Mouse (Mus musculus): ENCODE measurements around the gene Anapc16. TPM values are rescaled to one million over a fixed set of nuclear protein-coding genes. Genes with fewer than 3 reads are reported as not detected.
A peak's percentile ranks its signal among the peaks of the same experiment; 100 is the strongest.

Gene Anapc16
- 70.6 and 84.1 TPM in 2 replicates for polyA plus RNA-seq (2014; fragmentation: Nextera tagmentation; extraction: Ambion mirVana)

DNA sequence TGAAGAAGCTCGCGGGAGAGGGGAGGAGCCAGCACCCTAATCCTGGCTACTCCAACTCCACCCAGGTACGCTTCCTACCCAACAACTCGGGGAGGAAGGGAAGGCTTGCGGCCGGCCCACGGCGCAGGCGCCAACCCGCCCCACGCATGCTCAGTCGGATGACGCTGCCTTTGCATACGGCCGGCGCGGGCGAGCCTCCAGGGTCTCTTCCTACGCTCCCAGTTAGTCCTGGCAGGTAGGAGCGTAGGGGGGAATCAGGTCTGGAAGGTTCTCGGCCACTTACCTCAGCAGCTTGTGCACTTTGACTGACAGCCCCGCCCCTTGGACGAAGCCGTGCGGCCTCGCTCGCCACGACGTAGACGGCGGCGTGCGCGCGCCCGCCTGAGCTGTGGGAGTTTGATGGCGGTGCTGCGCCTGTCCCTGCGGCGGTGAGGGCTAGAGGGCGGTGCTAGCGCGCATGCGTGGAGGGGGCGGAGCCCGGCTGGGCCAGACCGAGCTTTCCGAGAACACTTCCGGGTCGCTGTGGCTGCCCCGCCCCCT, at the start of gene Anapc16, which contains the start of gene Ascc1:
Gene Anapc16 (minus strand): TSS at position 463 of the 540 bp plus-strand sequence.
Gene Ascc1 (plus strand): TSS at position 133 of the 540 bp plus-strand sequence.
- H3K4me1 ChIP-seq (ENCODE audit: control insufficient read depth, insufficient read depth, low read length): peaks cover 13% of the 10 kb centered on the region
- ATAC-seq (replicated peaks; ENCODE audit: insufficient number of reproducible peaks, low FRiP score, low TSS enrichment): peak; percentile 96
- H3K27ac ChIP-seq (ENCODE audit: low read depth, low read length): peak within 1 kb of the TSS; percentile 99
- H3K4me2 ChIP-seq: peak within 1 kb of the TSS; percentile 84
- H3K27me3 ChIP-seq (ENCODE audit: control insufficient read depth, insufficient read depth, low read length): no peaks in the 10 kb centered on the region
- H3K9ac ChIP-seq (ENCODE audit: low read depth, low read length): peak within 1 kb of the TSS; percentile 91
- under 1% methylated on average over 50 of the region's 51 CpGs for WGBS (ENCODE audit: insufficient replicate concordance)
- no peaks in the 10 kb centered on the region for H3K9me3 ChIP-seq (replicated peaks; ENCODE audit: control insufficient read depth, low read length)
- H3K36me3 ChIP-seq (ENCODE audit: control insufficient read depth, insufficient read depth, low read length): no peaks in the 10 kb centered on the region
- peak within 1 kb of the TSS; percentile 80 for H3K4me3 ChIP-seq (ENCODE audit: low read depth, low read length)

DNA sequence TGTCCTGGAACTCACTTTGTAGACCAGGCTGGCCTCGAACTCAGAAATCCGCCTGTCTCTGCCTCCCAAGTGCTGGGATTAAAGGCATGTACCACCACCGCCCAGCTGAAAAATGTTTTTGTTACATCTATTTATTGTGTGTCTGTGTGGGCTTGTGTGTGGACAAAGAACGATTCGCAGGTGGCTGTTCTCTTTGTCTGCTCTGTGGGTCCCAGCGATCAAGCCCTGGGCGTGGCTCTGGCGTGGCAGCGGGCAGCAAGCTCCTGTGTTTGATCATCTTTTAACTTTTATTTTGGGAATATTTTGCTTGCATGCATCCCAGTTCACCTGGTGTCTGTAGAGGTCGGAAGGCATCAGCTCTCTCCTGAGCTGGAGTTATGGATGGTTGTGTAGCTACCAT, 47.6 kb upstream of the Anapc16 start:
- Histone ChIP-seq H3K4me1 (ENCODE audit: control insufficient read depth, insufficient read depth, low read length) (no peaks in the 10 kb centered on the region), H3K4me2 (no peak overlapping the region), H3K27me3 (ENCODE audit: control insufficient read depth, insufficient read depth, low read length) (no peaks in the 10 kb centered on the region), H3K36me3 (ENCODE audit: control insufficient read depth, insufficient read depth, low read length) (peaks cover 3% of the 10 kb centered on the region; the same call in 1 of the 2 replicates), H3K27ac (ENCODE audit: low read depth, low read length) (no peak overlapping the region), H3K9ac (ENCODE audit: low read depth, low read length) (no peak overlapping the region), H3K4me3 (ENCODE audit: low read depth, low read length) (no peak overlapping the region), H3K9me3 (replicated peaks; ENCODE audit: control insufficient read depth, low read length) (no peaks in the 10 kb centered on the region)
- 93% methylated on average over 10 of the region's 10 CpGs for WGBS (ENCODE audit: insufficient replicate concordance)
- no peak for ATAC-seq (replicated peaks; ENCODE audit: insufficient number of reproducible peaks, low FRiP score, low TSS enrichment)

DNA sequence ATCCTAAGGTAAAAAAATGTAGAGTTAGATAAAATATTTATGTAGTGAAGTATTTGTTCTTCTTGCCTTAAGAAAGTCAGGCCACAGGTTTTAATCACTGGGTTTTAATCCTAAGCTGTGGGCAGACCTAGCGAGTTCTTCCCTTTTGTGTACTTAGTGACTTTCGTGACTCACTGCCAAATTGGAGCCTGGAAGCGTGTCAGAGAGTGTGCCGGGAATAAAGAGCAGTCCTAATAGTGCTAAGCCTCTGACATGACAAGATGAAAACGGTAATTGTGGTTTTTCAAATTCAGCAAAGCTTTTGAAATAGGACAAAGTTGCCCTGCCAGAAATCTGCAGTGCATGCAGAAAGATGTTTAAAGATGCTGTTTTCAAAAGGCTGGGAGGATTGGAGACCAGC, 43.8 kb upstream of the Anapc16 start:
- peaks cover 3% of the 10 kb centered on the region for H3K36me3 ChIP-seq (ENCODE audit: control insufficient read depth, insufficient read depth, low read length)
- no peak overlapping the region for H3K4me3 ChIP-seq (ENCODE audit: low read depth, low read length)
- no peaks in the 10 kb centered on the region for H3K27me3 ChIP-seq (ENCODE audit: control insufficient read depth, insufficient read depth, low read length)
- no peaks in the 10 kb centered on the region for H3K4me1 ChIP-seq (ENCODE audit: control insufficient read depth, insufficient read depth, low read length)
- no peak for ATAC-seq (replicated peaks; ENCODE audit: insufficient number of reproducible peaks, low FRiP score, low TSS enrichment)
- no peak overlapping the region for H3K4me2 ChIP-seq
- no peak overlapping the region for H3K27ac ChIP-seq (ENCODE audit: low read depth, low read length)
- H3K9ac ChIP-seq (ENCODE audit: low read depth, low read length): no peak overlapping the region
- no peaks in the 10 kb centered on the region for H3K9me3 ChIP-seq (replicated peaks; ENCODE audit: control insufficient read depth, low read length)
- WGBS (ENCODE audit: insufficient replicate concordance): 75% methylated on average over 5 of the region's 5 CpGs

- 75% methylated on average over 8 of the region's 8 CpGs for WGBS (ENCODE audit: insufficient replicate concordance)
- Histone ChIP-seq H3K27me3 (ENCODE audit: control insufficient read depth, insufficient read depth, low read length) (no peaks in the 10 kb centered on the region), H3K4me2 (no peak overlapping the region), H3K9ac (ENCODE audit: low read depth, low read length) (no peak overlapping the region), H3K4me1 (ENCODE audit: control insufficient read depth, insufficient read depth, low read length) (no peaks in the 10 kb centered on the region), H3K9me3 (replicated peaks; ENCODE audit: control insufficient read depth, low read length) (no peaks in the 10 kb centered on the region), H3K27ac (ENCODE audit: low read depth, low read length) (no peak overlapping the region), H3K36me3 (ENCODE audit: control insufficient read depth, insufficient read depth, low read length) (no peaks in the 10 kb centered on the region; the same call in 1 of the 2 replicates), H3K4me3 (ENCODE audit: low read depth, low read length) (no peak overlapping the region)
- ATAC-seq (replicated peaks; ENCODE audit: insufficient number of reproducible peaks, low FRiP score, low TSS enrichment): no peak
These were observed 39.5 kb upstream of the Anapc16 start for GRCm38 (mm10) chr10:60042350-60042922.

DNA sequence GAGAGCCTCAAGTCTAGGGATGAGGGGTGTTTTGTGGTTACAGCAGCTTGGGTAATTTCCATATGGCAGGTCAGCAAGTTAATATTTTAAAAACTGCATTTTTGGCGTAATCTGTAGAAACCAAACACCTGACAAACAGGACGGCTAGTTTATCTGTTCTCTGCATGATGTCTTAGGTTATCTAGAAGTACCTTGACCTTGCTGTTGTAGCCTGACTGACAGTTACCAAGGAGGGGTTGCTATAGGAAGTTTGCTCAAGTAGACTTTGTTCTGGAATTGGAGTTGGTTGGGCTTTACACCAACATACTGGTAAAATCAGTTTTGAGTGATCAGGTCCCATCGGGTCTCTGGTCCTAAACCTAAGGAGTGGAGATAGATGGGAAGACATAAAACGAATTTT, 32.8 kb upstream of the Anapc16 start:
- Histone ChIP-seq H3K27me3 (ENCODE audit: control insufficient read depth, insufficient read depth, low read length) (no peaks in the 10 kb centered on the region), H3K9ac (ENCODE audit: low read depth, low read length) (no peak overlapping the region), H3K4me2 (no peak overlapping the region), H3K36me3 (ENCODE audit: control insufficient read depth, insufficient read depth, low read length) (no peaks in the 10 kb centered on the region), H3K4me3 (ENCODE audit: low read depth, low read length) (no peak overlapping the region), H3K9me3 (replicated peaks; ENCODE audit: control insufficient read depth, low read length) (no peaks in the 10 kb centered on the region), H3K27ac (ENCODE audit: low read depth, low read length) (no peak overlapping the region), H3K4me1 (ENCODE audit: control insufficient read depth, insufficient read depth, low read length) (peaks cover 11% of the 10 kb centered on the region)
- WGBS (ENCODE audit: insufficient replicate concordance): 53% methylated on average over 4 of the region's 4 CpGs
- no peak for ATAC-seq (replicated peaks; ENCODE audit: insufficient number of reproducible peaks, low FRiP score, low TSS enrichment)

DNA sequence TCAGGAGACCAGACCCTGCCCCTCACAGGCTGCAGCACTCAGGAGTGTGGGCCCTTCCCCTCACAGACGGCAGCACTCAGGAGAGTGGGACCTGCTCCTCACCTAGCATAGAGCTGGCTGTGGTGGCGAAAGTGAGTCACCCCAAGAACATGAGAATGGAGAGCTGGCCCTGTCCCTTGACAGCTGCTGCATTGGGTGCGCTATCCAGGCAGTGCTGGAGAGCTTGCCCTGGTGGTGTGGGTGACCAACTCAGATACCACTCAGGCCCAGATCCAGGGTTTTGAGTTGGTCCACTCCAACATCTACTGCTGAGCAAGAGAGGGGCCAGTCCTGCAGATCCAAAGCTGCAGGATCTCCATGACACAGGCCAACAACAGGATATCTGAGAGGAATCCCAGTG, 31.7 kb upstream of the Anapc16 start:
- H3K9ac ChIP-seq (ENCODE audit: low read depth, low read length): no peak overlapping the region
- H3K4me2 ChIP-seq: no peak overlapping the region
- no peak for ATAC-seq (replicated peaks; ENCODE audit: insufficient number of reproducible peaks, low FRiP score, low TSS enrichment)
- H3K4me3 ChIP-seq (ENCODE audit: low read depth, low read length): no peak overlapping the region
- H3K36me3 ChIP-seq (ENCODE audit: control insufficient read depth, insufficient read depth, low read length): no peaks in the 10 kb centered on the region
- no peak overlapping the region for H3K27ac ChIP-seq (ENCODE audit: low read depth, low read length)
- peaks cover 11% of the 10 kb centered on the region for H3K4me1 ChIP-seq (ENCODE audit: control insufficient read depth, insufficient read depth, low read length)
- H3K27me3 ChIP-seq (ENCODE audit: control insufficient read depth, insufficient read depth, low read length): no peaks in the 10 kb centered on the region
- no peaks in the 10 kb centered on the region for H3K9me3 ChIP-seq (replicated peaks; ENCODE audit: control insufficient read depth, low read length)
- WGBS (ENCODE audit: insufficient replicate concordance): 66% methylated on average over 3 of the region's 3 CpGs

DNA sequence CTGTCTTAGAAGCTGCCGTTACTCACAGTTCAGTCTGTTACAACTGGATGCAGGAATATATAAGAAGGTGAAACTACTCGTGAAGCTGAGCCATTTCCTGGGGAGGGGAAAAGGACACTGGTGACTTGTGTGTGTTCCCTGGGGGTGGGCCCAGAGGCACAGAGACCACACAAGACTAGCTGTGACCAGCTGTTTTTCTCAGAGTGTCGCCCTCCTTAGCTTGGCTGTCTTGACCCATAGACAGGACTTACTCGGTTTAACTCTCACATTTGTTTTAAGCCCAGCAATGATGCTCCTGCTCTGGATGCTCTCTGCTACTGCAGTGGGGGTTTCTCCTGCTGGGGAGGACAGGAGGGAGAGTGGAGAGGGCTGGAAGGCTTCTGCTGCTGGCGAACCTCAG, 30.1 kb upstream of the Anapc16 start:
- H3K36me3 ChIP-seq (ENCODE audit: control insufficient read depth, insufficient read depth, low read length): no peaks in the 10 kb centered on the region
- no peak for ATAC-seq (replicated peaks; ENCODE audit: insufficient number of reproducible peaks, low FRiP score, low TSS enrichment)
- H3K9me3 ChIP-seq (replicated peaks; ENCODE audit: control insufficient read depth, low read length): no peaks in the 10 kb centered on the region
- no peak overlapping the region for H3K27ac ChIP-seq (ENCODE audit: low read depth, low read length)
- no peak overlapping the region for H3K4me3 ChIP-seq (ENCODE audit: low read depth, low read length)
- 42% methylated on average over 5 of the region's 5 CpGs for WGBS (ENCODE audit: insufficient replicate concordance)
- no peak overlapping the region for H3K4me2 ChIP-seq
- no peaks in the 10 kb centered on the region for H3K27me3 ChIP-seq (ENCODE audit: control insufficient read depth, insufficient read depth, low read length)
- peaks cover 11% of the 10 kb centered on the region for H3K4me1 ChIP-seq (ENCODE audit: control insufficient read depth, insufficient read depth, low read length)
- no peak overlapping the region for H3K9ac ChIP-seq (ENCODE audit: low read depth, low read length)

GRCm38 (mm10) chr10:60032622-60033021, 29.7 kb upstream of the Anapc16 start:
- ATAC-seq (replicated peaks; ENCODE audit: insufficient number of reproducible peaks, low FRiP score, low TSS enrichment): no peak
- Histone ChIP-seq H3K9ac (ENCODE audit: low read depth, low read length) (no peak overlapping the region), H3K27ac (ENCODE audit: low read depth, low read length) (no peak overlapping the region), H3K27me3 (ENCODE audit: control insufficient read depth, insufficient read depth, low read length) (no peaks in the 10 kb centered on the region), H3K9me3 (replicated peaks; ENCODE audit: control insufficient read depth, low read length) (no peaks in the 10 kb centered on the region), H3K36me3 (ENCODE audit: control insufficient read depth, insufficient read depth, low read length) (no peaks in the 10 kb centered on the region), H3K4me1 (ENCODE audit: control insufficient read depth, insufficient read depth, low read length) (peaks cover 11% of the 10 kb centered on the region), H3K4me3 (ENCODE audit: low read depth, low read length) (no peak overlapping the region), H3K4me2 (no peak overlapping the region)
- WGBS (ENCODE audit: insufficient replicate concordance): 63% methylated on average over 2 of the region's 2 CpGs

- no peak overlapping the region for H3K4me2 ChIP-seq
- H3K4me1 ChIP-seq (ENCODE audit: control insufficient read depth, insufficient read depth, low read length): peaks cover 11% of the 10 kb centered on the region
- no peak overlapping the region for H3K27ac ChIP-seq (ENCODE audit: low read depth, low read length)
- H3K27me3 ChIP-seq (ENCODE audit: control insufficient read depth, insufficient read depth, low read length): no peaks in the 10 kb centered on the region
- no peak overlapping the region for H3K9ac ChIP-seq (ENCODE audit: low read depth, low read length)
- no peaks in the 10 kb centered on the region for H3K36me3 ChIP-seq (ENCODE audit: control insufficient read depth, insufficient read depth, low read length)
- 80% methylated on average over 2 of the region's 2 CpGs for WGBS (ENCODE audit: insufficient replicate concordance)
- no peak for ATAC-seq (replicated peaks; ENCODE audit: insufficient number of reproducible peaks, low FRiP score, low TSS enrichment)
- no peak overlapping the region for H3K4me3 ChIP-seq (ENCODE audit: low read depth, low read length)
- H3K9me3 ChIP-seq (replicated peaks; ENCODE audit: control insufficient read depth, low read length): no peaks in the 10 kb centered on the region
These were observed 29.1 kb upstream of the Anapc16 start for GRCm38 (mm10) chr10:60031985-60032384.

Measured in heart, embryonic 11.5 days (tissue).